Mouse (Mus musculus) kidney, adult 2 months (tissue): Measurements from ENCODE around the gene Icos. TPM values are rescaled to one million over a fixed set of nuclear protein-coding genes. Genes with fewer than 3 reads are reported as not detected.

Experiments used
- DNase-seq: peaks from one replicate; pipeline ENCODE4 v3.0.0; 2021
- H3K27ac ChIP-seq: fragments of 200-500 bp; 2 replicates; pipeline ENCODE4 v1.5.1; 2012; ENCODE audit warnings: low read depth, low read length, control low read depth, inconsistent platforms; ENCODE audit not compliant: insufficient read depth
- H3K27me3 ChIP-seq: fragments of 200-500 bp; replicated peaks from 2 replicates; pipeline ENCODE4 v1.6.1; 2012; ENCODE audit warnings: mild to moderate bottlenecking, moderate library complexity, low read length, inconsistent platforms; ENCODE audit not compliant: control insufficient read depth, insufficient read depth
- H3K36me3 ChIP-seq: fragments of 200-500 bp; 2 replicates; pipeline ENCODE4 v1.6.1; 2012; ENCODE audit warnings: mild to moderate bottlenecking, moderate library complexity, low read length, inconsistent platforms; ENCODE audit not compliant: control insufficient read depth, insufficient read depth
- H3K4me1 ChIP-seq: fragments of 200-500 bp; 2 replicates; pipeline ENCODE4 v1.6.1; 2011; ENCODE audit warnings: low read length; ENCODE audit not compliant: control insufficient read depth, insufficient read depth
- H3K4me3 ChIP-seq: fragments of 200-500 bp; 2 replicates; pipeline ENCODE4 v1.5.1; 2011; ENCODE audit warnings: mild to moderate bottlenecking, low read depth, low read length, control low read depth; ENCODE audit not compliant: insufficient read depth
- CTCF ChIP-seq: fragments of 200-500 bp; conservative IDR thresholded peaks from 2 replicates; pipeline ENCODE4 v1.5.1; 2011; ENCODE audit warnings: low read depth, mild to moderate bottlenecking, control low read depth, low read length, moderate library complexity, mixed read lengths; ENCODE audit not compliant: insufficient read depth, insufficient read length
- POLR2A ChIP-seq: fragments of 200-500 bp; IDR thresholded peaks from one replicate; pipeline ENCODE4 v1.6.1; 2011; ENCODE audit warnings: low read depth, low read length, control low read depth
- WGBS: fragments of 180-500 bp; shearing (Covaris S2); methylation state at CpG from one replicate; pipeline ENCODE4 v1.1.7; 2018; 5-methylcytosine and 5-hydroxymethylcytosine counted together
- polyA plus RNA-seq: library from polyadenylated mRNA; depleted of rRNA; stranded (reverse); fragments of >200 nt; gene quantifications from 2 replicates; pipeline ENCODE4 v1.2.3, GENCODE M21; 2012

Icos gene
- polyA plus RNA-seq, 1 experiment: 0.39 TPM

DNA sequence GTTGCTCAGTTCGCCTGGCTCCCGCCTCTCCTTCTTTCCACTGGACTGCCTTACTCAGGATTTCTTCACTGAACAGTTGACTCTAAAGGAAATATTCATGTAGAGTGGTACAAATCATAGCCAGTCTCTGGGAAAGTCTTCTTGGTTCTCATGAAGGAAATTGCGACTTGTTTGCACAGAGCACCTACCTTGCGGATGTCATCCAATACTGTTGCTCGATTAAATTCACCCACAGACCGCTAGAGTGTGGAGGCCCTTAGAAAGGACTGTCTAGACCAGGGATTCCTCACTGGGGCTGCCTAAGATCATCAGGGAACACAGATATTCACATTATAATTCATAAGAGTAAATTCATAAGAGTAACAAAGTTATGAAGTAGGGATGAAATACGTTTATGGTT lies 24.0 kb upstream of the Icos start:
- 85% methylated on average over 7 of the region's 7 CpGs for WGBS
- no peaks in the 10 kb centered on the region for H3K27me3 ChIP-seq
- no peaks in the 10 kb centered on the region for H3K36me3 ChIP-seq
- no peak overlapping the region for H3K27ac ChIP-seq
- H3K4me1 ChIP-seq: no peaks in the 10 kb centered on the region
- no peak for DNase-seq
- TF ChIP-seq POLR2A (no peak), CTCF (no peak)
- H3K4me3 ChIP-seq: no peak overlapping the region

GRCm38 (mm10) chr1:60954759-60955158 lies 23.0 kb upstream of the Icos start:
- Histone ChIP-seq H3K4me1 (no peaks in the 10 kb centered on the region), H3K4me3 (no peak overlapping the region), H3K36me3 (no peaks in the 10 kb centered on the region), H3K27ac (no peak overlapping the region), H3K27me3 (no peaks in the 10 kb centered on the region)
- peak; percentile 25; the same call in 1 of the 2 replicates for TF ChIP-seq CTCF
- no peak for TF ChIP-seq POLR2A
- DNase-seq: no peak
- WGBS: 46% methylated on average over 2 of the region's 2 CpGs

DNA sequence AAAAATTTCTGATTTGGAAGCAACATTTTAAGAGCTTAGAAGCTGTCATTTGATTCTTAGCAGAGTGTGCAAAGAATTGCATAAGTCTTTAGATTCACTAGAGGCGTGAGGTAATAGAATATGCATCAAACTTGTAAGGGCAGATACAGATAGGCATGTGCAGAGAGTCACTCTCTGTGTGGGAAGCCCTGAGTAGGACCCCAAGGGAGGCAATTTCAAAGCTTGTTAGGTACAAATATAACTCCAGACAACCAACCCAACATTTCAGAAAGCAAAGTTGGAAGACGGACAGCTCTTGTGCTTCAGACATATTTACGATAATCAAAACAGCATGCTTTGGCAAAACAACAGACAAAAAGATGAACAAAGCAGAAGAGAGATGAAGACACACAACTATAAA lies 22.5 kb upstream of the Icos start:
- DNase-seq: no peak
- 95% methylated on average over 3 of the region's 3 CpGs for WGBS
- no peak overlapping the region for H3K4me3 ChIP-seq
- H3K4me1 ChIP-seq: no peaks in the 10 kb centered on the region
- TF ChIP-seq POLR2A (no peak), CTCF (no peak)
- no peak overlapping the region for H3K27ac ChIP-seq
- no peaks in the 10 kb centered on the region for H3K27me3 ChIP-seq
- no peaks in the 10 kb centered on the region for H3K36me3 ChIP-seq

GRCm38 (mm10) chr1:60956196-60956595 lies 21.5 kb upstream of the Icos start:
- DNase-seq: no peak
- no peak overlapping the region for H3K27ac ChIP-seq
- no peaks in the 10 kb centered on the region for H3K36me3 ChIP-seq
- 90% methylated on average over 6 of the region's 6 CpGs for WGBS
- no peaks in the 10 kb centered on the region for H3K4me1 ChIP-seq
- no peak overlapping the region for H3K4me3 ChIP-seq
- TF ChIP-seq CTCF (no peak), POLR2A (no peak)
- H3K27me3 ChIP-seq: no peaks in the 10 kb centered on the region

- H3K27ac ChIP-seq: no peak overlapping the region
- WGBS: 74% methylated on average over 1 of the region's 1 CpGs
These were observed 19.4 kb upstream of the Icos start for GRCm38 (mm10) chr1:60958287-60958686.

GRCm38 (mm10) chr1:60959246-60959645 lies 18.5 kb upstream of the Icos start:
- TF ChIP-seq POLR2A (no peak), CTCF (no peak)
- WGBS: 83% methylated on average over 4 of the region's 4 CpGs
- no peaks in the 10 kb centered on the region for H3K27me3 ChIP-seq
- no peak overlapping the region for H3K4me3 ChIP-seq
- no peak overlapping the region for H3K27ac ChIP-seq
- DNase-seq: no peak
- no peaks in the 10 kb centered on the region for H3K4me1 ChIP-seq
- no peaks in the 10 kb centered on the region for H3K36me3 ChIP-seq

More at GRCm38 (mm10) chr1:60958287-60958686, 19.4 kb upstream of the Icos start:
- Histone ChIP-seq H3K4me3 (no peak overlapping the region), H3K4me1 (no peaks in the 10 kb centered on the region), H3K36me3 (no peaks in the 10 kb centered on the region), H3K27me3 (no peaks in the 10 kb centered on the region)
- no peak for DNase-seq
- TF ChIP-seq POLR2A (no peak), CTCF (peak; percentile 29)

- Histone ChIP-seq H3K36me3 (no peaks in the 10 kb centered on the region), H3K27ac (no peak overlapping the region), H3K4me3 (no peak overlapping the region), H3K4me1 (no peaks in the 10 kb centered on the region), H3K27me3 (no peaks in the 10 kb centered on the region)
- WGBS: 53% methylated on average over 11 of the region's 11 CpGs
- TF ChIP-seq POLR2A (no peak), CTCF (no peak)
- peak; percentile 58 for DNase-seq
These were observed 17.3 kb upstream of the Icos start for GRCm38 (mm10) chr1:60960451-60960850.
